Mouse (Mus musculus) left cerebral cortex, adult 18-20 months (tissue): Measurements from ENCODE around the gene S1pr5. TPM values are rescaled to one million over a fixed set of nuclear protein-coding genes. Genes with fewer than 3 reads are reported as not detected.

ENCODE experiments used
- DNase-seq, 2 experiments: peaks; one replicate each; pipeline ENCODE4 v3.0.0; 2021 to 2022; ENCODE audit warnings: low spot score in 2 of 2, mixed read lengths in 1 of 2
- total RNA-seq, 2 experiments: library from RNA; stranded (reverse); gene quantifications; 2 replicates each; pipeline ENCODE4 v1.2.3; 2021

Gene S1pr5
- total RNA-seq, 2 experiments from 2014 or later, result 9.7 to 10.7 TPM

DNA sequence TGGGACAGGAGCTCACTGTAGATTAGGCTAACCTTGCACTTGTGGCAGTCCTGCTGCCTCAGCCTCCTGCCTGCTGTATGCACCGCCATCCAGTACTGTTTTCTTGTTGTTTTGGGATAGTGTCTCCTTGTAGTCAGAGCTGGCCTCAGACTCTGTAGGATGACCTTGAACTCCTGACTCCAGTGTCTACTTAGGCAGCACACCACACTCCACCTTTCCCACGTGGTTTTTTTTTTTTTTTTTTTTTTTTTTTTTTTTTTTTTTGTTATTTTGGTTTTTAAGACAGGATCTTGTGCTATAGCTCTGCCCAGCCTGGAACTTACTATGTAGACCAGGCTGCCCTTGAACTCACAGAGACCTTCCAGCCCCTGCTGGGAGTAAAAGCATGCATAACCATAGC is 39.6 kb downstream of the S1pr5 start:
- DNase-seq, result no peak

DNA sequence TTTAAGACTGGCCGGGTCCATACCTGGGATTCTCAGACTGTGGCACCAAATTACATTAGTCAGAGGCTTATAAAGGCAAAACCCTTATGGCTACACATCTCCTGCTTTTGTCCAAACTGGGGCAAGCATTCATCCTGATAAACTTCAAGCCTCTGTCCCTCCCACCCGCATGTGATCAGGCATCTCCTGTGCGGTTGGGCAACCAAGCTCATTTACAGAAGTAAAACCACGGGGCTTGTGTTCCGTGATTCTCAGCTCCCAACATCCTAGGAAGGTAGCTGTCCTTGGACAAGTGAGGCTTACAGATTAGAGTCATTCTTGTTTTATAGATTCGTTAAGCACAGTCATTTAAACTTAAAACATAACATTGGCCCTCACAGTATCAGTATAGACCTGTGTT is 41.4 kb downstream of the S1pr5 start:
- no peak for DNase-seq

DNA sequence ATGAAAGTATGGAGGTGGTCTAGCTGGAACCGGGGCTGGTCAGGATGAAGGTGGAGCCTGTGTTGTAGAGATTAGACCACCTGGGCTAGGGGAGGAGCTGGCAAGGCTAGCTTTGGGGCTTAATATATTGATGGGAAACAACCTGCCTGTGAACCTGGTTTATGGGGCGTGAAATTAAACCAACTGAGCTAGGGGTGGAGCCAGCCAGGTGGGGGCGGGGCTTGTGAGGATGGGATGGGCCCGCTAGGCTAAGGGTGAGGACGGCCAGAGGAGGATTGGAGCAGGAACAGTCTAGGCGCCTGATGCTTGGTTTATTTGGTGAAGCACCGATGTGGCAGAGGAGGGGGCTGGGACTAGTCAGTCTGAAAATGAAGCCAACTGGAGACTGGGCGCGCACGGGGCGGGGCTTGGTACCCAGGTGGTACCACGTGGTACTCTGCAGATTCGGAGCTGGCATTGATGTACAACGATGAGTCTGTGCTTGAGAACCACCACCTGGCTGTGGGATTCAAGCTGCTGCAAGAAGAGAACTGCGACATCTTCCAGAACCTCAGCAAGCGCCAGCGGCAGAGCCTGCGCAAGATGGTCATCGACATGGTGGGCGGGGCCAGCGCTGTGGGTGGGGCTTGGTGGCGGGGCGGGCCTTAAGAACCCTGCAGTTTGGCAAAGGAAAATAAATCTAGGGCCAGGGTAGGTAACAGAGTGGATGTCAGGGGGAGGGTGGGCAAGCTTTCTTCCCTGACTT is 43.5 kb downstream of the S1pr5 start:
- DNase-seq, result peak in 1 of 2 experiments; percentile 22

DNA sequence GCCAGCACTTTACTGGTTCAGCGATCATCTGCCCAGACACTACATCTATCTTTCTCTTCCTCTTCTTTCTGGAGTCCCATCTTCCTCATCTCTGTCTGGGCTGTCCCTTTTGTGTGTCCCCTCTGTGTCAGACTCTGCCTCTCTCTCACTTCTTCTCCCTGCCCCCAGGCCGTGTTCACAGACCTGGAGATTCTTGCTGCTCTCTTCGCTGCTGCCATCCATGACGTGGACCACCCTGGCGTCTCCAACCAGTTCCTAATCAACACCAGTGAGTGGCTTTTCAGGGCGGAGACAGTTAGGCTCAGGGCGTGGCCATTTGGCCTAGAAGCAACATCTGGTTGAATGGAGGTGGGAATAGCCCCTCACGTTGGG is 44.1 kb downstream of the S1pr5 start:
- no peak for DNase-seq

DNA sequence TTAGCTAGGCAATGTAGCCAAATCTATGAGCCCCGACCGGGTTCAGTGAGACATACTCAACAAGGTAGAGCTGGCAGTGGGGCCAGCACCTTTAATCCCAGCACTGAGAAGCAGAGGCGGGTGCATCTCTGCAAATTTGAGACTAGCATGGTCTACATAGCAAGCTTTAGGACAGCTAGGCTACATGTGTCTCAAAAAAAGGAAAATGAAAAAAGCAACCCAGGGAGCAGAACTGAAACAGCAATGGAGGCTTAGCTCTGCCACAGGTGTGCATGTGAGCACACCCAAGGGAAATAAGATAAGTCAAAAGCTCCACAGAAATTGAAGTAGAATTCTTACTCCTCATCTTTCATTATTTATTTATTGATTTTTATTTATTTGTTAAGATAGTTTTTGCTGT is 49.3 kb downstream of the S1pr5 start:
- DNase-seq, result no peak

DNA sequence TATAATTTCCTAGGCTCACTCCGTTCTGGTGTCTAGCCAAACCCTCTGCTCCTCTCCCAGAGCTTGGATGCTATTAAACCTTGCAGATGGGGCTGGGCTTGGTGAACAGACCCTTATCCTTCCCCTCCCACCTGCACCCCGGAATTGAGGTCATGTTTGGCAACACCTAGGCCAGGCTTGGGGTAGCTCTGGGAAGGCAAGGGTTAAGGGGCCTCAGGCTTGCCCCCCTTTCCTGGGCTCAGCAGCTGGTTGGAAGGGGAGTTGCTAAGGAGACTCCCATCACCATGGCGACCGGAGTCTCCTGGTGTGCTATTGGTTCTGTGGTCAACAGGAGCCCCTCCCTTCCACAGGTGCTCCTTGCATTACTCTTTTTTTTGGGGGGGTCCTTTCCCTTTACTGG is 50.3 kb downstream of the S1pr5 start:
- peak; percentile 64 to 69 for DNase-seq

DNA sequence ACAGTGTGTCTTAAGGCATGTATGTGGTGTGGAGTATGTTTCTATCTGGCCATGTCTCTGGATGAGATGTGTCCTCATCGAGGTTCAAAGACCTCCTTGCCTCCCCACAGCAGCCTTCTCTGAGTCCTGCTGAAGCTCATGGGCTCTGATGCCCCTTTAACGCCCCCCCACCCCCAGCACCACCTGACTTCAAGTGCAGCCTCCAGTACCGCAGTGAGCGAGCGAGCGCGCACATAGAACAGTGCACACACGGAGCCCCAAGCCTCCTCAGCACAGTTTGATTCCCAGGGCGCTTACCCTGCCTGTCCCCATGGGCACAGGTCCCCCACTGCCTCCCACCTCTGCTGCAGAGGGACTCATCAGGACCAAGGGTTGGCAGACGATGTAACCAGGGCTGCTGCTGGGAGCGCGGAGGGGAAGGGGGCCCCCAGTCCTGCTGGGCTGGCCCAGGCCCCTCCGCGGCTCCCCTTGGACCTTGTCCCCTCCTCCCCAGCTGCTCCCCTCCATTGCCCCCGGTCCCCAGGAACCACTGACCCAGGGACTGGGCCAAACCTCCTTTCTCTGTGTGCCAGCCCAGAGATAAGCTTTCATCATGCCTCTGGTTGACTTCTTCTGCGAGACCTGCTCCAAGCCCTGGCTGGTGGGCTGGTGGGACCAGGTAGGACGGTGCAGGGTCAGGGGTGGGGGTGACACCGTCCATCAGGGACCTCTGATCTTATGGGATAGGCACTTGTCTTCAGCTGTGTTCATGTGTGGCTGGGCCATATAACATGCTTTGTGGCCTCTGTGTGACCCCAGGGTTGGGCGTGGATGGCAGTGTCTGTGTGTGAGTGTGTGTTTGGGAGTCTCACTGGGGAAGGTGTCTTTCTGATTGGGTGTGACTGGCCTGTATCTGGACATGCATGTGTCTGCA is 51.5 kb downstream of the S1pr5 start:
- DNase-seq, result peak; percentile 49 to 62

DNA sequence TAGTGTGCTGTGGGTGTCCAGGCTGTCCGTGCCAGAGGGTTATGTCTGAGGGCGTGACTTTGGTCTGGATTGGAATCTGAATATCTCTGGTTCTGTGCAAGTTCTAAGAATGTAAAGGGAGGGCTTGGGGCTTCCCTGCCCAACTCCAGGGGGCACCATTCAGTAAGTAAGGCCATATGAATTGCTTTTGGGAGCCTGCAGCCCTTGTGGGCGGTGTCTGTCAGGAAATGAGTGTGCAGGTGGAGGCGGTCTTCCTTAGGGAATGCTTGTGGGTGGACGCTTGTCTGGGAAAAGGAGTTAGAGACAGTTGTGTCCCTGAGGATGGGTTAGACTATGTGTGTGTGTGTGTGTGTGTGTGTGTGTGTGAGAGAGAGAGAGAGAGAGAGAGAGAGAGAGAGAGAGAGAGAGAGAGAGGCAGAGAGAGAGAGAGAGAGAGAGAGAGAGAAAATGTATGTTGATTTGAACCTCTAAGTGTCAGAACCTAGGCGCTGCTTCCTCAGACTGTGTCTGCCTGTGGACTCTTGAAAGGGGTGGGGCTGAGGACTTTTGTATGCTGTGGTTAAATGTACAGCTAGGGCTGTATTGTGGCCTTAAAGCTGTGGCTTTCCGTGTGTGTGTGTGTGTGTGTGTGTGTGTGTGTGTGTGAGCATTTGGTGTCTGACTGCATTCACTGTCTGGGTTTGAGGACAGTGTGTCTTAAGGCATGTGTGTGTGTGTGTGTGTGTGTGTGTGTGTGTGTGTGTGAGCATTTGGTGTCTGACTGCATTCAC is 52.3 kb downstream of the S1pr5 start:
- DNase-seq, result peak; percentile 57 to 76

DNA sequence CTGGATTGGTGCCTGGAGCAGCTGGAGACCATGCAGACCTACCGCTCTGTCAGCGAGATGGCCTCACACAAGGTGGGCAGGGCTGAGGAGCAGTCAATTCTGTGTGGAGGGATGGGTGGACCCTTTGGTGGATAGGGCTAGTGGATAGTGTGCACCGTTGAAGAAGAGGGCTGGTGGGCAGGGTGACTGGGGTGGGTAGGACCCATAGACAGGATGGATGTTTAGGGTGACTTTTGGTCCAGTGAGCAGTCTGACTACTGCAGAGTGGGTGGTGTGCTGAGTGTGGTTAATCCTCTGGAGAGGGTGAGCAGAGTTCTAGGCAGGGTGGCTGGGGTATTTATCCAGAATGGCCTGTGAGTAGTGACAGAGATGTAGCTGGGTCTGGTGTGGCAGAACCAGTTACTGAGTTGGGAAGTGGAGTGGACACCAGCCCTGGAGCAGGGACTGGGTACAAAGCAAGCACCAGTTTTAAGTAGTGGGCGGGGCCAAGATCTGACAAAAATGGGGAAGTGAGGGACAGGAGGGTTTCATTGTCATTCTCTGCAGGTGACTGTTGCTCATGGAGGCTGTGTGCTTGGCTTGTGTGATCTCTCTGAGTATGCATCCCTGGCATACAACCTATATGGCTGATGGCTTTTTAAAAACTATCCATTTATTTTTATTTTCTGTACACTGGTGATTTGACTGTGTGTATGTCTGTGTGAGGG is 53.3 kb downstream of the S1pr5 start:
- no peak for DNase-seq

DNA sequence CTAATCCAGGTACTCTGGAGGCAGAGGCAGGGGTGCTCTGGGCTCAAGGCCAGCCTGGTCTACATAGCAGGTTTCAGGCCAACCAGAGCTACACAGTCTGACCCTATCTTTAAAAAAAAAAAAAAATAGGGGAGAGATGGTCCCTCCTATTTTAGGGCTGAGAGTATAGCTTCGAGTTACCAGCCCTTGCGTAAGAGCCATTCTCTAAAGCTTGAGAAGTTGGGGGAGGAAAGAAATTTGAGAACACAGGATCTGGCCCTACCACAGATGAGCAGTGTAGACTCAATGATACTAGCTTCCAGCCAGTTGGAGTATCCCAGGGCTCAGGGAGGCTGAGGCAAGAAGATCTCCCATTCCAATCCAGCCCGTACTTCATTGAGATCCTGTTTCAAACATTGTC is 54.5 kb downstream of the S1pr5 start:
- no peak for DNase-seq

Other genes with a start within 250 kb of the S1pr5 start
- gene Mrpl4, start 245.7 kb downstream of the S1pr5 start, total RNA-seq, result 10 to 100 TPM; 57.3 to 62.1 TPM
- 1 to 10 TPM; 2.3 to 2.9 TPM for gene Icam1, start 232.5 kb downstream of the S1pr5 start, total RNA-seq
- 1 to 10 TPM in 1 of 2 experiments, under 1 TPM in 1; 0.98 to 1.7 TPM for gene Icam4, start 219.1 kb downstream of the S1pr5 start, total RNA-seq
- gene Icam5, start 216.4 kb downstream of the S1pr5 start, total RNA-seq, result 100 to 1,000 TPM; 203 to 239 TPM
- gene Zglp1, start 181.3 kb downstream of the S1pr5 start, total RNA-seq, result not detected
- gene Gm49373, start 175.3 kb downstream of the S1pr5 start, total RNA-seq, result 1 to 10 TPM; 2.2 to 2.9 TPM
- 10 to 100 TPM; 61.3 to 65.4 TPM for gene Fdx1l, start 174.8 kb downstream of the S1pr5 start, total RNA-seq
- 1 to 10 TPM; 1.6 to 1.8 TPM for gene Gm38431, start 156.4 kb downstream of the S1pr5 start, total RNA-seq
- gene Raver1, start 156.4 kb downstream of the S1pr5 start, total RNA-seq, result 10 to 100 TPM; 25.3 to 28.0 TPM
- 10 to 100 TPM; 12.6 to 12.7 TPM for gene Tyk2, start 117.2 kb downstream of the S1pr5 start, total RNA-seq
- gene Cdc37, start 98.5 kb downstream of the S1pr5 start, total RNA-seq, result 100 to 1,000 TPM; 153 to 154 TPM
- gene Pde4a, start 82.7 kb downstream of the S1pr5 start, total RNA-seq, result 10 to 100 TPM; 84.8 to 98.3 TPM
- 10 to 100 TPM; 53.4 to 58.0 TPM for gene Keap1, start 9.1 kb downstream of the S1pr5 start, total RNA-seq
- gene Atg4d, start 16.9 kb upstream of the S1pr5 start, total RNA-seq, result 10 to 100 TPM; 46.4 to 49.9 TPM
- gene Kri1, start 39.5 kb upstream of the S1pr5 start, total RNA-seq, result 10 to 100 TPM; 36.8 to 38.5 TPM
- 10 to 100 TPM; 52.9 to 61.6 TPM for gene Cdkn2d, start 43.0 kb upstream of the S1pr5 start, total RNA-seq
- 1 to 10 TPM; 1.6 TPM for gene Ap1m2, start 63.9 kb upstream of the S1pr5 start, total RNA-seq
- 10 to 100 TPM; 40.3 to 50.5 TPM for gene Slc44a2, start 72.3 kb upstream of the S1pr5 start, total RNA-seq
- gene Ilf3, start 119.4 kb upstream of the S1pr5 start, total RNA-seq, result 10 to 100 TPM; 79.2 to 81.4 TPM
- gene Qtrt1, start 163.4 kb upstream of the S1pr5 start, total RNA-seq, result 10 to 100 TPM; 21.1 to 25.8 TPM
- 10 to 100 TPM; 50.5 to 53.1 TPM for gene Dnm2, start 176.5 kb upstream of the S1pr5 start, total RNA-seq